Comparison of ENCODE assay signal across 20 mouse cellular contexts in genomic region chr12:28718106-28718505, GRCm38 (mm10).
"Had no signal": no experiment of that assay in that cellular context is flagged by ENCODE, and none has a peak within 500 bp of the region (broad histone marks: within the 10 kb centered on the region; RNA-seq: fewer than 3 reads in every experiment).

No protein-coding gene starts in this region.

- DNase-seq: layer of hippocampus, postnatal 36 days; lung, embryonic 14.5 days; retina, postnatal 1 day; right cerebral cortex, postnatal 25 days; spleen, adult 18-20 months; thymus, postnatal 36 days had no signal

- H3K9ac ChIP-seq: liver, embryonic 12.5 days; liver, embryonic 15.5 days; lung, embryonic 14.5 days; midbrain, embryonic 12.5 days; midbrain, embryonic 15.5 days; neural tube, embryonic 13.5 days; stomach, embryonic 15.5 days had no signal

- H3K4me3 ChIP-seq: layer of hippocampus, adult 2 months; left cerebral cortex, adult 2 months; liver, embryonic 12.5 days; liver, embryonic 15.5 days; midbrain, embryonic 12.5 days; midbrain, embryonic 15.5 days; myocyte; neural tube, embryonic 13.5 days; stomach, embryonic 15.5 days had no signal

- H3K9me3 ChIP-seq: liver, embryonic 12.5 days; liver, embryonic 15.5 days; midbrain, embryonic 12.5 days; midbrain, embryonic 15.5 days; neural tube, embryonic 13.5 days; stomach, embryonic 15.5 days had no signal

- H3K27me3 ChIP-seq: liver, embryonic 12.5 days; liver, embryonic 15.5 days; midbrain, embryonic 12.5 days; midbrain, embryonic 15.5 days; neural tube, embryonic 13.5 days; stomach, embryonic 15.5 days had no signal

- ATAC-seq: hindbrain, postnatal 0 days; inflammation-experienced regulatory T-cells, adult 6 months; intestine, embryonic 16.5 days; liver, embryonic 12.5 days; lung, postnatal 0 days; midbrain, embryonic 15.5 days had no signal

- H3K4me2 ChIP-seq: liver, embryonic 12.5 days; liver, embryonic 15.5 days; lung, embryonic 14.5 days; midbrain, embryonic 12.5 days; midbrain, embryonic 15.5 days; neural tube, embryonic 13.5 days; stomach, embryonic 15.5 days had no signal

- H3K27ac ChIP-seq: hindbrain, postnatal 0 days; layer of hippocampus, adult 2 months; left cerebral cortex, adult 2 months; liver, embryonic 12.5 days; liver, embryonic 15.5 days; macrophage; midbrain, embryonic 12.5 days; midbrain, embryonic 15.5 days; neural tube, embryonic 13.5 days; stomach, embryonic 15.5 days had no signal

- H3K4me1 ChIP-seq: midbrain, embryonic 12.5 days; midbrain, embryonic 15.5 days; neural tube, embryonic 13.5 days; stomach, embryonic 15.5 days had no signal
